12 mouse cellular contexts compared by ENCODE assay signal in genomic region chr1:22627013-22627412, GRCm38 (mm10).
A peak's percentile ranks its signal among the peaks of the same experiment; 100 is the strongest.
DNase-seq lines count a peak whose midpoint lies in the region; ATAC-seq and TF ChIP-seq lines count a peak whose summit lies in the region.
"Had no signal": no experiment of that assay in that cellular context is flagged by ENCODE, and none has a peak within 500 bp of the region (broad histone marks: within the 10 kb centered on the region; RNA-seq: fewer than 3 reads in every experiment).

No protein-coding gene starts in this region.

- peak; percentile 26; the same call in 1 of the 2 replicates for TF ChIP-seq CTCF in cerebellum, adult 2 months (IDR thresholded peaks at IDR 0.05; ENCODE audit: borderline replicate concordance, insufficient read depth, low read depth, low read length)
- TF ChIP-seq CTCF in hindbrain, postnatal 0 days (IDR thresholded peaks at IDR 0.05; ENCODE audit: low read depth), result peak; percentile 49
- TF ChIP-seq CTCF in stomach, postnatal 0 days (IDR thresholded peaks at IDR 0.05; ENCODE audit: low read depth), result peak; percentile 61

- DNase-seq in cerebellum, adult 2 months, result peak in 1 of 2 experiments; percentile 51
- no peak for DNase-seq in cerebellum, postnatal 14 days
- DNase-seq in hindbrain, postnatal 0 days (ENCODE audit: low spot score), result peak; percentile 58
- no peak for DNase-seq in hindbrain, embryonic 14.5 days (ENCODE audit: low spot score)
- DNase-seq in ovary, postnatal 36 days (ENCODE audit: low spot score), result peak; percentile 9
- no peak for DNase-seq in ovary, postnatal 10 days (ENCODE audit: low spot score)
- DNase-seq in stomach, postnatal 0 days (ENCODE audit: low spot score), result no peak
- DNase-seq in left cerebral cortex, adult 18-20 months (ENCODE audit: low spot score in 2 of 2), result no peak
- DNase-seq: liver, postnatal 0 days; right cerebral cortex, postnatal 14 days had no signal

- H3K4me2 ChIP-seq in hindbrain, postnatal 0 days (ENCODE audit: low read depth, low read length), result no peak overlapping the region
- no peak overlapping the region for H3K4me2 ChIP-seq in hindbrain, embryonic 14.5 days (replicated peaks)
- H3K4me2 ChIP-seq in stomach, postnatal 0 days (replicated peaks; ENCODE audit: low read depth), result no peak overlapping the region
- H3K4me2 ChIP-seq: heart, embryonic 15.5 days; kidney, embryonic 15.5 days had no signal

- H3K27ac ChIP-seq in cerebellum, adult 2 months (ENCODE audit: insufficient read depth, low read length), result no peak overlapping the region
- H3K27ac ChIP-seq in hindbrain, postnatal 0 days, result no peak overlapping the region
- H3K27ac ChIP-seq in hindbrain, embryonic 14.5 days, result no peak overlapping the region
- H3K27ac ChIP-seq in stomach, postnatal 0 days (replicated peaks), result no peak overlapping the region
- H3K27ac ChIP-seq: heart, embryonic 15.5 days; kidney, embryonic 15.5 days had no signal

- H3K9ac ChIP-seq in hindbrain, postnatal 0 days (replicated peaks; ENCODE audit: low read length), result no peak overlapping the region
- no peak overlapping the region for H3K9ac ChIP-seq in hindbrain, embryonic 14.5 days
- no peak overlapping the region for H3K9ac ChIP-seq in stomach, postnatal 0 days (ENCODE audit: low read length)
- H3K9ac ChIP-seq: heart, embryonic 15.5 days; kidney, embryonic 15.5 days; liver, postnatal 0 days had no signal

- TF ChIP-seq POLR2A in cerebellum, adult 2 months (IDR thresholded peaks at IDR 0.05; ENCODE audit: borderline replicate concordance, insufficient read depth, low read length), result no peak

- H3K9me3 ChIP-seq in hindbrain, postnatal 0 days (ENCODE audit: low read length), result no peaks in the 10 kb centered on the region
- no peaks in the 10 kb centered on the region for H3K9me3 ChIP-seq in hindbrain, embryonic 14.5 days (ENCODE audit: control insufficient read depth, low read length)
- no peaks in the 10 kb centered on the region for H3K9me3 ChIP-seq in stomach, postnatal 0 days (ENCODE audit: control insufficient read depth, low read length)
- H3K9me3 ChIP-seq: heart, embryonic 15.5 days; kidney, embryonic 15.5 days had no signal

- peaks cover 7% of the 10 kb centered on the region for H3K4me1 ChIP-seq in cerebellum, adult 2 months (ENCODE audit: control insufficient read depth, insufficient read depth, low read length)
- no peaks in the 10 kb centered on the region for H3K4me1 ChIP-seq in hindbrain, postnatal 0 days (ENCODE audit: insufficient read depth, low read length)
- H3K4me1 ChIP-seq in hindbrain, embryonic 14.5 days (replicated peaks; ENCODE audit: control insufficient read depth, insufficient read depth, low read length), result peaks cover 5% of the 10 kb centered on the region; the same call in 1 of the 2 replicates
- no peaks in the 10 kb centered on the region for H3K4me1 ChIP-seq in stomach, postnatal 0 days (replicated peaks; ENCODE audit: control insufficient read depth, insufficient read depth)
- H3K4me1 ChIP-seq: heart, embryonic 15.5 days had no signal

- no peaks in the 10 kb centered on the region for H3K36me3 ChIP-seq in hindbrain, postnatal 0 days (ENCODE audit: insufficient read depth, low read length)
- no peaks in the 10 kb centered on the region for H3K36me3 ChIP-seq in hindbrain, embryonic 14.5 days (replicated peaks; ENCODE audit: control insufficient read depth, insufficient read depth)
- no peaks in the 10 kb centered on the region for H3K36me3 ChIP-seq in stomach, postnatal 0 days (ENCODE audit: control insufficient read depth, insufficient read depth, low read length)
- H3K36me3 ChIP-seq: heart, embryonic 15.5 days; kidney, embryonic 15.5 days had no signal

- peak; percentile 43; the same call in 1 of the 2 replicates for ATAC-seq in hindbrain, postnatal 0 days
- no peak for ATAC-seq in hindbrain, embryonic 14.5 days (ENCODE audit: low FRiP score)
- ATAC-seq in stomach, postnatal 0 days (ENCODE audit: low FRiP score, low TSS enrichment), result no peak
- ATAC-seq: liver, postnatal 0 days had no signal

- TF ChIP-seq EP300 in stomach, postnatal 0 days (optimal IDR thresholded peaks at IDR 0.05), result no peak

- no peaks in the 10 kb centered on the region for H3K27me3 ChIP-seq in cerebellum, adult 2 months (ENCODE audit: control insufficient read depth, insufficient read depth, low read length)
- H3K27me3 ChIP-seq in hindbrain, postnatal 0 days (ENCODE audit: insufficient read depth, low read length), result no peaks in the 10 kb centered on the region
- no peaks in the 10 kb centered on the region for H3K27me3 ChIP-seq in hindbrain, embryonic 14.5 days (ENCODE audit: control insufficient read depth, insufficient read depth, low read length)
- H3K27me3 ChIP-seq in stomach, postnatal 0 days (ENCODE audit: control insufficient read depth, insufficient read depth, low read length), result no peaks in the 10 kb centered on the region
- H3K27me3 ChIP-seq: heart, embryonic 15.5 days; kidney, embryonic 15.5 days had no signal

- no peak overlapping the region for H3K4me3 ChIP-seq in cerebellum, adult 2 months (replicated peaks; ENCODE audit: insufficient read depth, low read depth, low read length)
- no peak overlapping the region for H3K4me3 ChIP-seq in hindbrain, postnatal 0 days (ENCODE audit: low read length)
- H3K4me3 ChIP-seq in hindbrain, embryonic 14.5 days (replicated peaks; ENCODE audit: low read length), result no peak overlapping the region
- H3K4me3 ChIP-seq in stomach, postnatal 0 days (ENCODE audit: low read depth, low read length), result no peak overlapping the region
- H3K4me3 ChIP-seq: heart, embryonic 15.5 days; kidney, embryonic 15.5 days had no signal

- 34% methylated on average over 5 of the region's 5 CpGs for WGBS in cerebellum, adult 2 months
- 37% methylated on average over 5 of the region's 5 CpGs for WGBS in hindbrain, postnatal 0 days
- WGBS in hindbrain, embryonic 14.5 days, result 48% methylated on average over 5 of the region's 5 CpGs
- WGBS in stomach, postnatal 0 days, result 27% methylated on average over 5 of the region's 5 CpGs

Comparison
In these comparisons a context has a peak if more than half of its experiments do, and no peak if none do; other contexts are left out.
1. DNase-seq: peak in hindbrain, postnatal 0 days (single experiment) and ovary, postnatal 36 days (single experiment); none in cerebellum, postnatal 14 days (0 of 2), hindbrain, embryonic 14.5 days (single experiment), ovary, postnatal 10 days (single experiment), stomach, postnatal 0 days (single experiment) and left cerebral cortex, adult 18-20 months (0 of 2).
2. Peak in every context shown above with its lines, with median percentiles within 50 percentile points of each other: CTCF ChIP-seq.